8 mouse cellular contexts compared by ENCODE assay signal in the genomic region with DNA sequence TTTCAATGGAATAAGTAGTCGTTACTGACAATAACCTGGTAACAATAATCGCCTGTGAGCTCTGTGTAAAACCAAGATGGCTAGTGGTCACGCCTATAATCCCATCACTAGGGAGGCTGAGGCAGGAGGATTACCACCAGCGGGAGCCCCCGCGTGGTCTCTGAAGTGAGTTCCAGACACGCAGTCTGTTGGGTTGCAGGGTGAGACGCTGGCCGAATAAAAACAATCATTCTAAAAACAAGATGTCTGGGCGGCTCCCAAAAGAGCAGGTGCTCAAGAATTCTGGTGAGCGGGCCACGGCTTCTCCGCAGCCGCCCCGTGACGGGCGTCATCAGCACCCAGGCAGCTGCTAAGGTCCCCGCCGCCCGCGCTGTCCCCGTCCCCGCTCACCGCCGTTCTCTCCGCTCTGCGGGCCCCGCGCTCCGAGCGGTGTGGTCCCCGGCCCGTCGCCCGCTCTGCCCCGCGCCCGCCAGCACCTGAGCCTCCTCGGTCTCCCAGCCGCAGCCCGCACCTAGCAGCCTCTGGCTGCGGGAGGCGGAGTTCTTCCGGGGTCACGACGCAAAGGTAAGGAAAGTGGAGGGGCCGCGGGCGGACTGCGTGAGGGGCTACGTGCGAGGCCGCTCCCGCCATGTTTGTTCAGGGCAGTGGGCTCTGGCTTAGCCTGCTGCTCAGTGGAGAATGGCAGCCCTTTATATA. TPM values are rescaled to one million over a fixed set of nuclear protein-coding genes. Genes with fewer than 3 reads are reported as not detected.
A peak's percentile ranks its signal among the peaks of the same experiment; 100 is the strongest.
DNase-seq lines count a peak whose midpoint lies in the region; ATAC-seq lines count a peak whose summit lies in the region.

A gene (minus strand): TSS at position 546 of the 696 bp plus-strand sequence.

- no peak within 1 kb of the TSS for H3K27ac ChIP-seq in brown adipose tissue, adult 24 weeks (replicated peaks; ENCODE audit: low read depth, low read length)
- H3K27ac ChIP-seq in forebrain, embryonic 11.5 days (ENCODE audit: low read depth, low read length) = no peak within 1 kb of the TSS
- H3K27ac ChIP-seq in heart, embryonic 14.5 days (replicated peaks in 1 of 2; ENCODE audit: control insufficient read depth in 1 of 2, insufficient read depth in 1 of 2, low read depth in 2 of 2, low read length in 2 of 2) = peak within 1 kb of the TSS in 1 of 2 experiments; percentile 26; a peak in 1 of 4 replicates
- H3K27ac ChIP-seq in liver, embryonic 11.5 days (ENCODE audit: low read depth, low read length) = peak within 1 kb of the TSS; percentile 43; the same call in 1 of the 2 replicates

- no peaks in the 10 kb centered on the region for H3K4me1 ChIP-seq in brown adipose tissue, adult 24 weeks (ENCODE audit: control insufficient read depth, insufficient read depth, insufficient read length, low read length)
- no peaks in the 10 kb centered on the region for H3K4me1 ChIP-seq in forebrain, embryonic 11.5 days (replicated peaks; ENCODE audit: control insufficient read depth, insufficient read depth, low read length)
- H3K4me1 ChIP-seq in heart, embryonic 14.5 days (ENCODE audit: control insufficient read depth in 2 of 2, insufficient read depth in 2 of 2, low read length in 2 of 2) = peaks cover 2 to 4% of the 10 kb centered on the region in 2 experiments; a peak in 2 of 4 replicates
- no peaks in the 10 kb centered on the region; the same call in 1 of the 2 replicates for H3K4me1 ChIP-seq in liver, embryonic 11.5 days (replicated peaks; ENCODE audit: control insufficient read depth, insufficient read depth, low read length)

- H3K36me3 ChIP-seq in forebrain, embryonic 11.5 days (ENCODE audit: control insufficient read depth, insufficient read depth, low read length) = peaks cover 2% of the 10 kb centered on the region; the same call in 1 of the 2 replicates
- H3K36me3 ChIP-seq in heart, embryonic 14.5 days (ENCODE audit: control insufficient read depth, insufficient read depth, low read length) = peaks cover 23% of the 10 kb centered on the region
- peaks cover 8% of the 10 kb centered on the region for H3K36me3 ChIP-seq in liver, embryonic 11.5 days (ENCODE audit: control insufficient read depth, insufficient read depth, low read length)

- H3K4me2 ChIP-seq in forebrain, embryonic 11.5 days (ENCODE audit: low read depth, low read length, severe bottlenecking) = peak within 1 kb of the TSS; percentile 51
- H3K4me2 ChIP-seq in heart, embryonic 14.5 days (ENCODE audit: low read length) = peak within 1 kb of the TSS; percentile 74
- peak within 1 kb of the TSS; percentile 79 for H3K4me2 ChIP-seq in liver, embryonic 11.5 days

- peak within 1 kb of the TSS; percentile 73 for H3K4me3 ChIP-seq in brown adipose tissue, adult 24 weeks (ENCODE audit: insufficient read depth, low read depth, low read length)
- peak within 1 kb of the TSS; percentile 82 for H3K4me3 ChIP-seq in forebrain, embryonic 11.5 days (ENCODE audit: low read depth, low read length)
- peak within 1 kb of the TSS; percentile 91 to 95 for H3K4me3 ChIP-seq in heart, embryonic 14.5 days (ENCODE audit: control insufficient read depth in 1 of 2, insufficient read depth in 1 of 2, low read depth in 1 of 2, low read length in 2 of 2)
- H3K4me3 ChIP-seq in liver, embryonic 11.5 days (ENCODE audit: low read depth, low read length) = peak within 1 kb of the TSS; percentile 89

- WGBS in forebrain, embryonic 11.5 days = 3% methylated on average over 54 of the region's 54 CpGs
- WGBS in heart, embryonic 14.5 days = 3% methylated on average over 54 of the region's 54 CpGs
- 2% methylated on average over 54 of the region's 54 CpGs for WGBS in liver, embryonic 11.5 days

- no peaks in the 10 kb centered on the region for H3K9me3 ChIP-seq in forebrain, embryonic 11.5 days (ENCODE audit: control insufficient read depth, low read length)
- H3K9me3 ChIP-seq in heart, embryonic 14.5 days (ENCODE audit: control insufficient read depth, low read length) = no peaks in the 10 kb centered on the region
- H3K9me3 ChIP-seq in liver, embryonic 11.5 days (ENCODE audit: control insufficient read depth, low read length) = no peaks in the 10 kb centered on the region

- peak; percentile 95 for ATAC-seq in forebrain, embryonic 11.5 days (replicated peaks; ENCODE audit: low FRiP score)
- ATAC-seq in heart, embryonic 14.5 days (ENCODE audit: insufficient number of reproducible peaks, insufficient read depth, low FRiP score, low read depth) = peak; percentile 88
- ATAC-seq in liver, embryonic 11.5 days (replicated peaks; ENCODE audit: low FRiP score) = peak; percentile 85

- H3K9ac ChIP-seq in forebrain, embryonic 11.5 days (ENCODE audit: low read length) = peak within 1 kb of the TSS; percentile 81
- H3K9ac ChIP-seq in heart, embryonic 14.5 days (ENCODE audit: low read length) = peak within 1 kb of the TSS; percentile 87
- H3K9ac ChIP-seq in liver, embryonic 11.5 days (ENCODE audit: low read depth, low read length) = peak within 1 kb of the TSS; percentile 83

- no peaks in the 10 kb centered on the region for H3K27me3 ChIP-seq in forebrain, embryonic 11.5 days (ENCODE audit: control insufficient read depth, insufficient read depth, low read length)
- no peaks in the 10 kb centered on the region for H3K27me3 ChIP-seq in heart, embryonic 14.5 days (ENCODE audit: control insufficient read depth, insufficient read depth, low read length)
- no peaks in the 10 kb centered on the region for H3K27me3 ChIP-seq in liver, embryonic 11.5 days (replicated peaks; ENCODE audit: control insufficient read depth, insufficient read depth, low read length)

- peak; percentile 74 for DNase-seq in CD4-positive, CD25-positive, alpha-beta regulatory T cell, adult 2 months (ENCODE audit: low read depth, low spot score)
- DNase-seq in forebrain, embryonic 11.5 days (ENCODE audit: low spot score) = peak; percentile 90
- peak; percentile 87 for DNase-seq in kidney, postnatal 10 days
- peak; percentile 85 for DNase-seq in liver, embryonic 11.5 days (ENCODE audit: low spot score)
- DNase-seq in naive thymus-derived CD4-positive, alpha-beta T cell, adult 2 months (ENCODE audit: low read depth) = peak; percentile 63
- DNase-seq in spleen, postnatal 4 days (ENCODE audit: low spot score in 2 of 2) = peak; percentile 61 to 83

RNA-seq across cellular contexts. Expression of the gene that starts here (rescaled TPM):
- 1.7 and 3.4 TPM in 2 replicates for polyA plus RNA-seq in brown adipose tissue, adult 24 weeks (2012; ENCODE audit: insufficient read depth, insufficient read length, missing spikeins)
- polyA plus RNA-seq in forebrain, embryonic 11.5 days (2014; fragmentation: Nextera tagmentation; extraction: Ambion mirVana) = 24.6 and 26.3 TPM in 2 replicates
- polyA plus RNA-seq in heart, embryonic 14.5 days (2014; fragmentation: Nextera tagmentation; extraction: Ambion mirVana) = 15.9 and 16.4 TPM in 2 replicates
- polyA plus RNA-seq in liver, embryonic 11.5 days (2014; fragmentation: Nextera tagmentation; extraction: Ambion mirVana) = 12.4 and 12.7 TPM in 2 replicates
